Mouse (Mus musculus): ENCODE data around the gene Vil1. TPM values are rescaled to one million over a fixed set of nuclear protein-coding genes. Genes with fewer than 3 reads are reported as not detected.

Gene Vil1
- 0.09 TPM for polyA plus RNA-seq (2017; shearing (Covaris generic))

GRCm38 (mm10) chr1:74408589-74409504 lies at the start of gene Vil1:
Gene Vil1 (plus strand): TSS chr1:74409376.

GRCm38 (mm10) chr1:74361812-74362211 lies 47.4 kb upstream of the Vil1 start, which contains the start of gene Catip:
Gene Catip (plus strand): TSS chr1:74362108.

DNA sequence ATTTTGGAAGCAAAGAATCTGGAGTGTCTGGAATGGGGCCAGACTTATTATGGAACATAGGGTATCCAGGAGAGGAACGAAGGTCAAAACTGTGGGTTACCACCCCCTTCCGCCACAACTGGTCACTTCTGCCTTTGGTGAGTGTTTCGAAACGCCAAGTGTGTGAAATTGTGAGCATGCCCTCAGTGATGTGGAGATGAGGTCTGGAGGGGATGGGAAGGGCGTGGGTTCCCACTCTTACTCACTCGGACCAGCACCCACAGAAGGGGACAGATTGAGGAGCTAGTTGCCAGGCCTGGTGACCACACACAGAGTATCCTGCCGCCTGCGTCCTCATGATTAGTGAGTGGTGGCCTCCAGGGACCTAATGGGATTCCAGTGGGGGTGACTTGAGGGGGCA lies 34.2 kb upstream of the Vil1 start, which contains the start of gene Slc11a1:
Gene Slc11a1, plus strand, starts transcription at position 216 of the 400 bp plus-strand sequence.

GRCm38 (mm10) chr1:74390924-74391748 lies 18.0 kb upstream of the Vil1 start, which contains the start of gene Ctdsp1:
Gene Ctdsp1 (plus strand): TSS chr1:74391509.

Other genes starting within 250 kb of the Vil1 start
- gene Cxcr1, start 214.7 kb upstream of the Vil1 start, polyA plus RNA-seq (2017; shearing (Covaris generic)) = not detected
- gene Arpc2, start 173.3 kb upstream of the Vil1 start, polyA plus RNA-seq (2017; shearing (Covaris generic)) = 965 TPM
- 0.51 TPM for gene Gpbar1, start 130.8 kb upstream of the Vil1 start, polyA plus RNA-seq (2017; shearing (Covaris generic))
- gene Aamp, start 124.6 kb upstream of the Vil1 start, polyA plus RNA-seq (2017; shearing (Covaris generic)) = 230 TPM
- gene Pnkd, start 124.4 kb upstream of the Vil1 start, polyA plus RNA-seq (2017; shearing (Covaris generic)) = 91.5 TPM
- 25.0 TPM for gene Tmbim1, start 103.8 kb upstream of the Vil1 start, polyA plus RNA-seq (2017; shearing (Covaris generic))
- not detected for gene Catip, start 47.3 kb upstream of the Vil1 start, polyA plus RNA-seq (2017; shearing (Covaris generic))
- gene Slc11a1, start 34.2 kb upstream of the Vil1 start, polyA plus RNA-seq (2017; shearing (Covaris generic)) = 2.1 TPM
- 6.1 TPM for gene Ctdsp1, start 17.9 kb upstream of the Vil1 start, polyA plus RNA-seq (2017; shearing (Covaris generic))
- 38.3 TPM for gene Cnot9, start 96.7 kb downstream of the Vil1 start, polyA plus RNA-seq (2017; shearing (Covaris generic))
- gene Plcd4, start 133.5 kb downstream of the Vil1 start, polyA plus RNA-seq (2017; shearing (Covaris generic)) = 0.38 TPM
- gene Usp37, start 134.9 kb downstream of the Vil1 start, polyA plus RNA-seq (2017; shearing (Covaris generic)) = 20.7 TPM
- 22.7 TPM for gene Zfp142, start 178.9 kb downstream of the Vil1 start, polyA plus RNA-seq (2017; shearing (Covaris generic))
- 13.6 TPM for gene Bcs1l, start 178.9 kb downstream of the Vil1 start, polyA plus RNA-seq (2017; shearing (Covaris generic))
- 33.3 TPM for gene Rnf25, start 192.0 kb downstream of the Vil1 start, polyA plus RNA-seq (2017; shearing (Covaris generic))
- gene Stk36, start 192.1 kb downstream of the Vil1 start, polyA plus RNA-seq (2017; shearing (Covaris generic)) = not detected